Mouse (Mus musculus): ENCODE data around the gene Adamts18. TPM values are rescaled to one million over a fixed set of nuclear protein-coding genes. Genes with fewer than 3 reads are reported as not detected.

Gene Adamts18
- total RNA-seq, 1 experiment = not detected

DNA sequence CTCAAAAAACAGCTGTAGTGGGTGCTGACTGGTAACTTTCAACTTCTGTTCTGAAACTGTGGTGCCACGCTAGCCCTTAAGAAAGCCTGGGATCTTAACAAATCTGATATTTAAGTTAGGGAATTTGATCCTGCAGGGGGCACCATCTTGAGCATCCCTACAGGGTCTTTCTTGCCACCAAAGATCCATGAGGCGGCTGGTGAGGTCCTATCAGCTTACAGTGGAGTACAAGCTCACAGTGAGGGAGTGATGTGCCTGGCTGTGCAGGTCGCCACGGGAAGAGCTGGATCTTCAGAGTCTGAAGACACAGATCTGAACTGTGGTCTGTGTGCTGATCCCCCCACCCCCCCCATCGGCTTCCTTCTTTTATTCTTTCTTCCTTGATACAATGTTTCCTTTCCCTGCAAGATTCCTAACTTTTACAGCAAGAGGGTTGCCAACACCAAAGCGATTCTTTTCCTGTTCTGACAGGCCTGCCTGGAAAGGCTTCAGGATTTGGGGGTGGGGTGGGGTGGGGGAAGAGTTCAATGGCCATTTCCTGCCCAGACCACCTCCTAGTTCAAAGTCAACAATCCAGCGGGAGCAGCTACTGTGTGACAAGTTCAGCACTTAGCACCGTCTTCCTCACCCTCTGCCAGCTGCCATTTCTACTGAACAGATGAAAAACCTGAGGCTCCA lies 11.5 kb downstream of the Adamts18 start:
- no peak for DNase-seq (ENCODE audit: low read depth, low spot score)
- Histone ChIP-seq H3K36me3 (ENCODE audit: control insufficient read depth, insufficient read depth, low read length, poor library complexity, severe bottlenecking) (no peaks in the 10 kb centered on the region), H3K27ac (ENCODE audit: insufficient read depth, low read depth, low read length, poor library complexity, severe bottlenecking) (no peak overlapping the region), H3K4me1 (ENCODE audit: control insufficient read depth in 2 of 2, insufficient read depth in 2 of 2, low read length in 2 of 2, poor library complexity in 1 of 2) (no peaks in the 10 kb centered on the region), H3K9ac (ENCODE audit: insufficient read depth, low read depth, low read length, poor library complexity, severe bottlenecking) (no peak overlapping the region), H3K9me3 (ENCODE audit: control insufficient read depth, insufficient read depth, low read depth, low read length) (no peaks in the 10 kb centered on the region), H3K4me3 (ENCODE audit: insufficient read depth in 1 of 2, low read depth in 1 of 2, low read length in 2 of 2, poor library complexity in 1 of 2, severe bottlenecking in 1 of 2) (no peak overlapping the region)
- in situ Hi-C loops (cut with MboI; ENCODE audit: low sequenced_read_pairs in 2 of 2, unreplicated experiment in 2 of 2) = no loop called here
- TF ChIP-seq HCFC1 (IDR thresholded peaks at IDR 0.05; ENCODE audit: borderline replicate concordance, insufficient read depth, low read length) (no peak), ZNF384 (IDR thresholded peaks at IDR 0.05; ENCODE audit: low read depth, low read length) (no peak), MAFK (IDR thresholded peaks at IDR 0.05; ENCODE audit: insufficient read depth, low read depth, low read length) (no peak), ZC3H11A (IDR thresholded peaks at IDR 0.05; ENCODE audit: borderline replicate concordance, low read depth, low read length) (no peak), CHD2 (IDR thresholded peaks at IDR 0.05; ENCODE audit: low read depth, low read length) (no peak)

DNA sequence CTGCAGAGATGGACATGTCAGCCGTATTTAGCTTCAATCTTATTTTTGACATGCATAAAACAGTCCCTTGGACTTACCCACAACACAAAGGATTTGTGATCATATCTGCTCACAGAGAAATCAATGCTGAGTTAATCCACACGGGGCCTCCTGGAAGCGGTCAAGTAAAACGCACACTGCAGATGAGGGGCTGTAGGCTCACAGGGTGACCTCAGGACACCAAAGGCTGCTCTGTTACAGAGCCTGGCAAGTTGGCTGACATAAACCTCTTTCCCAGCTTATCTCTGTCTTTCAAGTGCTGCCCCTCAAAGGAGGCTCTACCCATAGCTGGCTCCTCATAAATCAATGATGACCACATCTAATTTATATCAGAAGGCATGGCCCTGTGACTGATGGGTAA lies 14.9 kb downstream of the Adamts18 start:
- H3K4me3 ChIP-seq (ENCODE audit: insufficient read depth in 1 of 2, low read depth in 1 of 2, low read length in 2 of 2, poor library complexity in 1 of 2, severe bottlenecking in 1 of 2) = no peak overlapping the region
- TF ChIP-seq ZC3H11A (IDR thresholded peaks at IDR 0.05; ENCODE audit: borderline replicate concordance, low read depth, low read length) (no peak), CHD2 (IDR thresholded peaks at IDR 0.05; ENCODE audit: low read depth, low read length) (no peak), ZNF384 (IDR thresholded peaks at IDR 0.05; ENCODE audit: low read depth, low read length) (no peak), MAFK (IDR thresholded peaks at IDR 0.05; ENCODE audit: insufficient read depth, low read depth, low read length) (no peak), HCFC1 (IDR thresholded peaks at IDR 0.05; ENCODE audit: borderline replicate concordance, insufficient read depth, low read length) (no peak)
- no peaks in the 10 kb centered on the region for H3K36me3 ChIP-seq (ENCODE audit: control insufficient read depth, insufficient read depth, low read length, poor library complexity, severe bottlenecking)
- DNase-seq (ENCODE audit: low read depth, low spot score) = no peak
- no peaks in the 10 kb centered on the region for H3K9me3 ChIP-seq (ENCODE audit: control insufficient read depth, insufficient read depth, low read depth, low read length)
- no peak overlapping the region for H3K9ac ChIP-seq (ENCODE audit: insufficient read depth, low read depth, low read length, poor library complexity, severe bottlenecking)
- H3K27ac ChIP-seq (ENCODE audit: insufficient read depth, low read depth, low read length, poor library complexity, severe bottlenecking) = no peak overlapping the region
- no peaks in the 10 kb centered on the region for H3K4me1 ChIP-seq (ENCODE audit: control insufficient read depth in 2 of 2, insufficient read depth in 2 of 2, low read length in 2 of 2, poor library complexity in 1 of 2)
- in situ Hi-C loops (cut with MboI; ENCODE audit: low sequenced_read_pairs in 2 of 2, unreplicated experiment in 2 of 2) = no loop called here

DNA sequence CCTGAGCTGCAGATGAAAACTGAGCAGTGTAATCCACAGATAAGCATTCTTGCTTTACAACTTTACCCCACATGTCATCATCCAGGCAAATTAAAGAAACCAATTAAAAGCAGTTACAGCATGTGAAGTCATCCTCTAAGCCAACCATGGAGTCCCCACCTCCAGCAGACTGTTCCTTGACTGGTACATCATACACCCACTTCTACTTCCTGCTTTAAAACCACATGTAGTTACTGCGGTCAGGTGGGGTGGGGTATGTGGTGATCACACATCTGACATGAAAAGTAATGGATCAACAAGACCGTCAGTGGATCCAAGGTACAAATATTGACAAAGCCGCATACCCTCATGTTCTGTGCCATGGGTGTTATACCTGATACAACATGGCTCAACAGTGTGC lies 21.3 kb downstream of the Adamts18 start:
- no peak for TF ChIP-seq ZNF384 (IDR thresholded peaks at IDR 0.05; ENCODE audit: low read depth, low read length)
- H3K27ac ChIP-seq (ENCODE audit: insufficient read depth, low read depth, low read length, poor library complexity, severe bottlenecking) = no peak overlapping the region
- in situ Hi-C loops (cut with MboI; ENCODE audit: low sequenced_read_pairs in 2 of 2, unreplicated experiment in 2 of 2) = no loop called here
- no peaks in the 10 kb centered on the region for H3K4me1 ChIP-seq (ENCODE audit: control insufficient read depth in 2 of 2, insufficient read depth in 2 of 2, low read length in 2 of 2, poor library complexity in 1 of 2)
- no peaks in the 10 kb centered on the region for H3K36me3 ChIP-seq (ENCODE audit: control insufficient read depth, insufficient read depth, low read length, poor library complexity, severe bottlenecking)
- no peak overlapping the region for H3K4me3 ChIP-seq (ENCODE audit: insufficient read depth in 1 of 2, low read depth in 1 of 2, low read length in 2 of 2, poor library complexity in 1 of 2, severe bottlenecking in 1 of 2)
- DNase-seq (ENCODE audit: low read depth, low spot score) = no peak
- no peak overlapping the region for H3K9ac ChIP-seq (ENCODE audit: insufficient read depth, low read depth, low read length, poor library complexity, severe bottlenecking)
- H3K9me3 ChIP-seq (ENCODE audit: control insufficient read depth, insufficient read depth, low read depth, low read length) = no peaks in the 10 kb centered on the region

DNA sequence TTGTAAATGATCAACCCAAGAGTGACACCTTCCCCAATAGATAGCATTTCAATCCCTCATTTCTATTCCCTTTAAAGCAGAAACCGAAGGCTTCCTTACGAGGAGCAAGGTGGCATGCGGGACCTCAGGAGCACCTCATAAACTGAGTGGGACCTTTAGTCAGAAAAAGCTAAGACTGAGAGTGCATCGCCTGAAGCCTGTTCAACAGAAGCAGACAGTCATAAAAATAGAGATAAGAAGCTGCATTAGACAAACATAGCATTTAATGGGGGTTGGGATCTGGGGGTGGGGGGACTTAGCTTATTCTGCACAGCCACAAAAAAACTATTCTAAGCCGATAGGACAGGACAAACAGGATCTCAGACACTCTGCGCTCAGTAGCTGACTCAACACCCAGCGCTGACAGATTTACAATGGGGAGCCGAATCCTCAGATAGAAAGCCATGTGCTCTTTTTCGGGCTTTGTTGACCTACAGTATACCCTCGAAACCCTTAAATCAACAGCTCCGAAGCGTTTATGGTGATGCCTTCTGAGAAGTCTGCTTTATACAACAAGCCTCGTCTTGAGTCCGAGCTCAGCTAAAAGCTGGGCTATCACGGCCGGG lies 27.5 kb downstream of the Adamts18 start:
- H3K4me3 ChIP-seq (ENCODE audit: insufficient read depth in 1 of 2, low read depth in 1 of 2, low read length in 2 of 2, poor library complexity in 1 of 2, severe bottlenecking in 1 of 2) = no peak overlapping the region
- H3K36me3 ChIP-seq (ENCODE audit: control insufficient read depth, insufficient read depth, low read length, poor library complexity, severe bottlenecking) = no peaks in the 10 kb centered on the region
- TF ChIP-seq MAFK (IDR thresholded peaks at IDR 0.05; ENCODE audit: insufficient read depth, low read depth, low read length) = no peak
- no peak for TF ChIP-seq CHD2 (IDR thresholded peaks at IDR 0.05; ENCODE audit: low read depth, low read length)
- no peak for TF ChIP-seq HCFC1 (IDR thresholded peaks at IDR 0.05; ENCODE audit: borderline replicate concordance, insufficient read depth, low read length)
- TF ChIP-seq ZNF384 (IDR thresholded peaks at IDR 0.05; ENCODE audit: low read depth, low read length) = no peak
- TF ChIP-seq ZC3H11A (IDR thresholded peaks at IDR 0.05; ENCODE audit: borderline replicate concordance, low read depth, low read length) = no peak
- no peak overlapping the region for H3K9ac ChIP-seq (ENCODE audit: insufficient read depth, low read depth, low read length, poor library complexity, severe bottlenecking)
- no peaks in the 10 kb centered on the region for H3K4me1 ChIP-seq (ENCODE audit: control insufficient read depth in 2 of 2, insufficient read depth in 2 of 2, low read length in 2 of 2, poor library complexity in 1 of 2)
- in situ Hi-C loops (cut with MboI; ENCODE audit: low sequenced_read_pairs in 2 of 2, unreplicated experiment in 2 of 2) = no loop called here
- no peak for DNase-seq (ENCODE audit: low read depth, low spot score)
- no peaks in the 10 kb centered on the region for H3K9me3 ChIP-seq (ENCODE audit: control insufficient read depth, insufficient read depth, low read depth, low read length)
- no peak overlapping the region for H3K27ac ChIP-seq (ENCODE audit: insufficient read depth, low read depth, low read length, poor library complexity, severe bottlenecking)
